Mouse (Mus musculus): Measurements from ENCODE around the gene Cd83.

GRCm38 (mm10) chr13:43761156-43761855 lies 23.3 kb upstream of the Cd83 start:
- TF ChIP-seq TAL1 (conservative IDR thresholded peaks at IDR 0.05; ENCODE audit: low read depth, low read length) (no peak), CTCF (IDR thresholded peaks at IDR 0.05; ENCODE audit: low read depth, low read length) (no peak), GATA1 (IDR thresholded peaks at IDR 0.05; ENCODE audit: borderline replicate concordance, low read length) (no peak), POLR2AphosphoS5 (IDR thresholded peaks at IDR 0.05; ENCODE audit: insufficient replicate concordance, low read depth, low read length) (no peak)
